Mouse (Mus musculus) testis, postnatal 10 days (tissue): ENCODE data around the gene Wdr93.
A peak's percentile ranks its signal among the peaks of the same experiment; 100 is the strongest.

Experiments used
- DNase-seq: peaks from one replicate; pipeline ENCODE4 v3.0.0; 2021; ENCODE audit warnings: low spot score

Gene Wdr93

GRCm38 (mm10) chr7:79801391-79801790, 58.4 kb downstream of the Wdr93 start:
- DNase-seq = no peak

GRCm38 (mm10) chr7:79802037-79802436, 59.1 kb downstream of the Wdr93 start:
- DNase-seq = no peak

GRCm38 (mm10) chr7:79803887-79804286, 60.9 kb downstream of the Wdr93 start:
- DNase-seq = no peak

- DNase-seq = no peak
Observed at GRCm38 (mm10) chr7:79808561-79808960, 65.6 kb downstream of the Wdr93 start.

- peak; percentile 84 for DNase-seq
Observed at GRCm38 (mm10) chr7:79810611-79811506, 67.9 kb downstream of the Wdr93 start, which contains the start of gene Mesp2. Gene Mesp2, plus strand, starts transcription at chr7:79810727.

- DNase-seq = no peak
Observed at GRCm38 (mm10) chr7:79813409-79813808, 70.4 kb downstream of the Wdr93 start.

- no peak for DNase-seq
Observed at GRCm38 (mm10) chr7:79818321-79818720, 75.4 kb downstream of the Wdr93 start.

- no peak for DNase-seq
Observed at GRCm38 (mm10) chr7:79819515-79819914, 76.6 kb downstream of the Wdr93 start.

GRCm38 (mm10) chr7:79819996-79820395, 77.0 kb downstream of the Wdr93 start:
- DNase-seq = no peak

GRCm38 (mm10) chr7:79822092-79822695, 79.2 kb downstream of the Wdr93 start:
- DNase-seq = no peak

- DNase-seq = no peak
Observed at GRCm38 (mm10) chr7:79828341-79828740, 85.4 kb downstream of the Wdr93 start.

GRCm38 (mm10) chr7:79831145-79831544, 88.2 kb downstream of the Wdr93 start:
- DNase-seq = no peak

- no peak for DNase-seq
Observed at GRCm38 (mm10) chr7:79831585-79831984, 88.6 kb downstream of the Wdr93 start.

- DNase-seq = no peak
Observed at GRCm38 (mm10) chr7:79832980-79833379, 90.0 kb downstream of the Wdr93 start.

GRCm38 (mm10) chr7:79835196-79835595, 92.2 kb downstream of the Wdr93 start:
- DNase-seq = no peak
